Mouse (Mus musculus) heart, postnatal 0 days (tissue): ENCODE measurements at regions not wholly inside any gene's neighbourhood (a gene's known extent, or its start where the extent isn't known, plus 50 kb on each side); places are given as distances from the start of the nearest gene placed in this dataset.

Source experiments
- CTCF ChIP-seq: IDR thresholded peaks from 2 replicates; pipeline ENCODE4 v1.5.1; 2016; ENCODE audit warnings: antibody characterized with exemption, control low read depth, low read depth
- EP300 ChIP-seq: IDR thresholded peaks from 2 replicates; pipeline ENCODE4 v1.6.1; 2016; ENCODE audit warnings: antibody characterized with exemption, low read depth

DNA sequence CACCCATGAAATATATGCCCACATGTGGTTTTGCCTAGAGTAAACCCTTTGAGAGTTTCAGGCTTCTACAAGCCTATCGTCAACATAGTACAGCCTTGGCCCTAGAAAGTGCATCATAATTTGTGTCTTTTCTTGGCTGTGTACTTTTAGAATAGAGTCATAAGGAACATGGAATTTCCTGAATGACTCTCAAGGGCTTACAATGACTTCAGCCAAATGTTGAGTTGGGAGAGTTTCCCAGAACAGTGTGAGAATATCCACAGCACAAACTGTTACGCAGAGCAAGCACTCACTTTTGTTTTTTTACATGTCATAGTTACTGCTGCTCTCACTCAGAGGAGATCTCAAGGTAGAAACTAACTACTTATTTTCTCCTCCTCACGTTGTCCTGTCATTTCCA lies 152.5 kb downstream of the Spry2 start:
- TF ChIP-seq EP300 (no peak), CTCF (no peak)
